Mouse (Mus musculus) macrophage (primary cell): ENCODE results near the gene Emc9. TPM values are rescaled to one million over a fixed set of nuclear protein-coding genes. Genes with fewer than 3 reads are reported as not detected.
A peak's percentile ranks its signal among the peaks of the same experiment; 100 is the strongest.

Source experiments
- H3K27ac ChIP-seq: fragments of 350-480 bp; formaldehyde crosslinking; 2 replicates; pipeline ENCODE4 v1.9.0; 2021
- H3K36me3 ChIP-seq: fragments of 350-480 bp; formaldehyde crosslinking; 2 replicates; pipeline ENCODE4 v1.9.0; 2021; ENCODE audit errors: inconsistent target
- H3K4me3 ChIP-seq: fragments of 350-480 bp; formaldehyde crosslinking; 2 replicates; pipeline ENCODE4 v1.9.0; 2021; ENCODE audit errors: inconsistent target
- H3K79me2 ChIP-seq: fragments of 350-480 bp; formaldehyde crosslinking; 2 replicates; pipeline ENCODE4 v1.9.0; 2021; ENCODE audit errors: inconsistent target
- WGBS: methylation state at CpG from one replicate; pipeline ENCODE4 v1.1.7; 2026; ENCODE audit warnings: inconsistent platforms; ENCODE audit not compliant: missing documents; 5-methylcytosine and 5-hydroxymethylcytosine counted together
- polyA plus RNA-seq: library from polyadenylated mRNA; stranded (reverse); fragments of 250-400 nt; gene quantifications from 3 replicates; pipeline ENCODE4 v1.2.4, GENCODE M21; 2018; ENCODE audit warnings: inconsistent platforms
- total RNA-seq, 78 experiments: library from RNA; depleted of rRNA; stranded (reverse); fragments of 250-400 nt; gene quantifications; 1 replicate in 9 of 78; 2 replicates in 24 of 78; 3 replicates in 43 of 78; 4 replicates in 2 of 78; pipeline ENCODE4 v1.2.4; 2018; ENCODE audit warnings: inconsistent platforms in 56 of 78

Emc9 gene
- total RNA-seq (2018; cell fraction: chromatin; rRNA removed): 10 to 100 TPM in 18 of 26 experiments, 1 to 10 TPM in 8; 7.2 to 51.2 (median 15.6) TPM
- 10 to 100 TPM; 11.2 to 26.1 (median 17.0) TPM for total RNA-seq (2018; cell fraction: cytosol; rRNA removed)
- 10 to 100 TPM in 20 of 26 experiments, 1 to 10 TPM in 6; 7.9 to 36.5 (median 15.7) TPM for total RNA-seq (2018; cell fraction: nucleus; rRNA removed)
- polyA plus RNA-seq: 11.9 to 22.1 TPM (median 17.9 TPM) in 3 replicates

DNA sequence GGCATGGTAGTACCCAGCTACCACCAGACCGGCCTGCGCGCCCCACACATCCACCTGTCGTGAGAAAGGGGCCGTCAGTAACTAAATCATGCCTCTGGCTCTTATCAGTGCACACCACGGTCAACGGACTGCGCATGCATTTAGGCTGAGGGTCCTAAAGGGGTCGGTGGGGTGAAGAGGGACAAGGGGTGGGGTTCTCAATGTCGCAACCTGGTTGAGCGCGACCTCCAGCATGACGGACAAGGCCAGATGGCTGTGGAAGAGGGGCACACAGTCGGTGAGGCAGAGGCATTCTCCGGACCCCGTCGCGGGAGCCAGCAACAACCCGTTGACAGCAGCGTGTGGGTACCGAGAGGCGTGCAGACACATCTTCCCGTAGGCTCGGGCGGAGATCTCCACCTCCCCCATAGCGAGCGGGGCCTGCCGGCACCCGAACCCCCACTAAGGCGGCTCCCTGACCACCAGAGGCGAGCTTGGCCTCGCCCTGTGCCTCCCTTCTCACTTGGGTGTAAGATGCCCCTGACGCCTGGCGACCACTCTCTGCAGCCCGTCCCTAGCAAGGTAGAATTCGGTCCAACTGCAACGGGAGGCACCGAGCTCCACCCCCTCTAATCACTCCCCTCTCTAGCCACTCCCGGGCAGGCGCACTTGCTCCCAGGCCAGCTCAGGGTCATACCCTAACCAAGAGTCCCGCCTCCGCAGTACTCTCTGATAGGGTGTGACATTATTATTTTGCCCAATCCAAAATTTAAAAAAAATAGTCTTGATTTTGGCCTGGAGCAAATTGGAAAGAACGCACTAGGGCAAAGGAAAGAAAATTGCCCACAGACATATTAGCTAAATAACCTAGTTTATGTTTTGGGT is at the start of gene Emc9:
Emc9 (minus strand) TSS at position 601 of the 864 bp plus-strand sequence.
- Histone ChIP-seq H3K36me3 (peaks cover 42% of the 10 kb centered on the region), H3K79me2 (peaks cover 31% of the 10 kb centered on the region), H3K4me3 (peak within 1 kb of the TSS; percentile 70), H3K27ac (peak within 1 kb of the TSS; percentile 43)
- 12% methylated on average over 41 of the region's 43 CpGs for WGBS

DNA sequence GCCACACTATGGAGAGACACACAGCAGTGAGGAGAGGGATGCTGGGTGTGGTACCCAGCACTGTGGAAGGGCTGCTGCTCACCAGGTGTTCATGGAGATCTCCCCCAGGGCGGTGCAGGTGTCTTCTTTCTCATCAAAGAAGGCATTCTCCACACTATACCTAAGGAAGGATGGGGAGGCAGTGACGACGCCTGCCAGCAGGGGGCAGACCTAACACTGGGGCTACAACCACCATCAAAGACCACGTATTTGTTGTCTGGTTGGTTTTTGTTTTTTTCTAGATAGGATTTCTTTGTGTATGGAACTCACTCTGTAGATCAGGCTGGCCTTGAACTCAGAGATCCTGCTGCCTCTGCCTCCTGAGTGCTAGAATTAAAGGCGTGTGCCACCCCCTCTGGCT is 44.2 kb upstream of the Emc9 start:
- Histone ChIP-seq H3K27ac (no peak overlapping the region), H3K4me3 (no peak overlapping the region), H3K79me2 (no peaks in the 10 kb centered on the region), H3K36me3 (peaks cover 67% of the 10 kb centered on the region; the same call in 1 of the 2 replicates)
- WGBS: 62% methylated on average over 4 of the region's 5 CpGs

DNA sequence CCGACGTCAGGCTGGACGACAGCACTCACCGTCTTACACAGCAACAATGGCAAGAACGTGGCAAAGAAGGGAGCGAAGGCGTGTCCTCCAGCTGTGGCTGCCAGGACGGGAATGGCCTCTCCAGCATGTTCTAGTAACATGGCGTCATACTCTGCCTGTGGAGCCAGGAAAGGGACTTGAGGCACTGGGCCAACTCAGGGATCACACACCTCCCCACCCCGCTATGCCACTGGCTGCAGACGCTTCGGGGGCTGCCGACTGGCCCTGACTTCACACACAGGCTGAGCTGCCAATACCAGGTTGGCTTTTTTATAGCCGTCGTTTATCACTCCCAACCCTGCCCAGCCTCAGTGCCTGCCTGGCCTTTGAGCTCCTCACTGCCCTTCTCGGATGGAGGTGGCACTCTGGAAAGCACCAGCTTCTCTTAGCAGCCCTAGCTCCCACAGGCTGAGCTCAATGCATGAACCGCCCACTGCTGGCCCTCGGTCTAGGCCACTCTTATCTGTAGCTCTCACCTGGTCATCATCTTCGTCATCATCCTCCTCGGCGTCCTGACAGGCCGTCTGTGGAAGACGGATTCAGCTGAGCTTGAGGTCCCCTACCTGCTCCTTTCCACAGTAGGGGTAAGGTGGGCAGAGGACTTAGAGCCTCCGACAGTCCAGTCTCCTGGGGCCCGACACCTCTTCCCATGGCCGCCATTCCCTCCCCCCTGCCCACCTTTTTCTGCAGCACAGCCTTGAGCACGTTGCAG is 43.1 kb upstream of the Emc9 start:
- H3K36me3 ChIP-seq: peaks cover 61% of the 10 kb centered on the region; the same call in 1 of the 2 replicates

DNA sequence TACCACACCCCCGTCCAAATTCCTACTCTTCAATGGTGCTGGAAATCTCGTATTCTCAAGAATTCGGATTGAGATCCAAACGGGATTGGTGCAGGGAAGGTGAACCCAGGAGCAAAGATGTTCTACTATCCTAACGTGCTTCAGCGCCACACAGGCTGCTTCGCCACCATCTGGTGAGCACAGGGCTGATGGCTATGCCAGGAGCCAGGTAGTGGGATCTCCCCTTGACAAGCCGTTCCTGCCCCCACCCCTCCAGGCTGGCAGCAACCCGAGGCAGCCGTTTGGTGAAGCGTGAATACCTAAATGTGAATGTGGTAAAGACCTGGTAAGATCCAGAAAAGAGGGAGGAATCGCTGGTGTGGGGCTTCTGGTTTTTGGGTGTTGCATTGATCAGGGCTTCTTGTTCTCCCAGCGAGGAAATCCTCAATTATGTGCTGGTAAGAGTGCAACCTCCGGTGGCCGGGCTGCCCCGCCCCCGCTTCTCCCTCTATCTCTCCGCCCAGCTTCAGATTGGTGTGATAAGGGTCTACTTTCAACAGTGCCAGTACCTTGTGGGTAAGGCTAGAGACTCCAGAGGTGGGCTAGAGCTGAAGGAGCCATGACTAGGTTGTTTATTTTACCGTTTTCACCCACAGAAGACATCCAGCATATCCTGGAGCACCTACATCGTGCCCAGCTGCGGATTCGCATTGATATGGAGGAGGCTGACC is 33.5 kb upstream of the Emc9 start:
- Histone ChIP-seq H3K36me3 (no peaks in the 10 kb centered on the region), H3K27ac (no peak overlapping the region), H3K79me2 (no peaks in the 10 kb centered on the region), H3K4me3 (no peak overlapping the region)
- WGBS: 15% methylated on average over 21 of the region's 22 CpGs

More for the DNA sequence above, 43.1 kb upstream of the Emc9 start:
- H3K4me3 ChIP-seq: no peak overlapping the region
- no peak overlapping the region for H3K27ac ChIP-seq
- 96% methylated on average over 27 of the region's 27 CpGs for WGBS
- no peaks in the 10 kb centered on the region for H3K79me2 ChIP-seq

DNA sequence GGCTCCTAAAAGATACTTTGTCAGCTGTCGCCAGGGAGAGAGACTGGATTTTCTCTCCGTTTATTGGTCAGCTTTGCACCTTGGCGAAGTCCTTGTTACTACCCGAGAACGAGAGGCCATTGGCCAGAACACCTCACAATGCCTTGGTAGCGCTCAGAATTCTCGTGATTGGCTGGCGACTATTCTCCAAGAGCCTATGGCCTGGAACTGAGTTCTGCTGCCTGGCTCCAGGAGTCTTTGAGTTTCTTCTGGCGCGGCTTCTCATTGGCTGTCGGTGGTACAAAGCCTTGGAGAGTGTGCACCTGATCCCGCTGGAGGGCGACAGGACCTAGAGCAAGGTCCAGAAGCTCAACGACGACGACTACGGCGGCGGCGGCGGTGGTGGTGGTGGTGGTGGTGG is 32.7 kb upstream of the Emc9 start, which contains the start of gene Rec8:
Rec8 (plus strand) TSS at position 216 of the 400 bp plus-strand sequence.
- Histone ChIP-seq H3K79me2 (no peaks in the 10 kb centered on the region), H3K36me3 (no peaks in the 10 kb centered on the region), H3K27ac (no peak within 1 kb of the TSS), H3K4me3 (no peak within 1 kb of the TSS)
- 48% methylated on average over 14 of the region's 21 CpGs for WGBS

DNA sequence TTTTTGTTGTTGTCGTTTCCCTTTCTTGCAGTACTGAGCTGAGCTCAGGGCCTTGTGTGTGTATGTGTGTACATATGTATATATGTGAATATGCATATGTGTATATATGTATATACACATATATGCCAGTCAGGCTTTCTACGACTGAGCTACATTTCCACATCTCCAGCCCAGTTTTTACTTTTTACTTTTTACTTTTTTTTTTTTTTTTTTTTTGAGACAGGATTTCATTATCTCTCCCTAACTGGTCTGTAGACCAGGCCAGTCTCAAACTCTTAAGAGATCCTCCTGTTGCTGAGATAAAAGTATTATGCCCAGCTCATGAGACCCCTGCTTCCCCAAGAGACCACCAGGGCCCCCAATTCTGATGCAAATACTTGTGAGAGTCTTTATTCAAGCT is 31.7 kb upstream of the Emc9 start:
- H3K36me3 ChIP-seq: no peaks in the 10 kb centered on the region
- H3K4me3 ChIP-seq: no peak overlapping the region
- no peaks in the 10 kb centered on the region for H3K79me2 ChIP-seq
- H3K27ac ChIP-seq: no peak overlapping the region
- WGBS: 93% methylated on average over 2 of the region's 2 CpGs

DNA sequence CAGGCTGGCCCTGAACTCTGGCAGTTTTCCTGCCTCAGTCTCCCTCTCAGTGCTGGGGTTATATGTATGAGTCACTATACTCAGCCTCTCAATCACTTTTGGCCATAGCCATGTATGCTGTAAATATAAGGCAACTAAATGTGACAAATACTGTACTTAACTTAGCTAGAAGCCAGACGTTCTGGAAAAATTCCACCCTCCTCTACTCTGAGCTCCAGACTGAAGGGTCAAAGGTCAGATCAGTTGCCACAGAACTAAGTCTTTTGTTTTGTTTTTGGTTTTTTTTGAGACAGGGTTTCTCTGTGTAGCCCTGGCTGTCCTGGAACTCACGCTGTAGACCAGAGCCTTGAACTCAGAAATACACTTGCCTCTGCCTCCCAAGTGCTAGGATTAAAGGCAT is 30.8 kb upstream of the Emc9 start:
- no peak overlapping the region for H3K4me3 ChIP-seq
- WGBS: 86% methylated on average over 2 of the region's 2 CpGs
- H3K27ac ChIP-seq: no peak overlapping the region
- H3K36me3 ChIP-seq: no peaks in the 10 kb centered on the region
- H3K79me2 ChIP-seq: no peaks in the 10 kb centered on the region

DNA sequence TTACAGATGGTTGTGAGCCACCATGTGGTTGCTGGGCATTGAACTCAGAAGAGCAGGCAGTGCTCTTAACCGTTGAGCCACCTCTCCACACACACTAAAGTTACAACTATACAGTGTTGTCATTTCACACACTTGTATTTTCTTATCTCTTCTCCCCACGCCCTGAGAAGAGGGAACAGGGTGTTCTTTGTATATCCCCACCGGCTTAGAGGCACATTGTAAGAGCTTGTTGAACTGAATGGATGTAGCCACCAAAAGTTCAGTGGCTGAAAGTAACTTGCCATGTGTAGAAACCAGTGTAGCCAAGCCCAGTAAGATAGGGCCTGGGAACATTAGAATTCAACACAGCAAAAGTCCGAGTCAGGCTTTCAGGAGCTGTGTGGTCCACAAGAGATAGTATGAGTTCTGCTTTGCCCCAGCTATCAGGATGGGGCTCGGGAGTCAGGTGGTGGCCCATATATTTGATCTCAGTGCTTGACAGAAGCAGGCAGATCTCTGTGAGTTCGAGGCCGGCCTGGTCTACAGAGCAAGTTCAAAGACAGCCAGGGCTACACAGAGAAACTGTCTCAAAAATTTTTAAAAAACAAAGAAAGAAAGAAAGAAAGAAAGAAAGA is 29.6 kb upstream of the Emc9 start:
- no peak overlapping the region for H3K4me3 ChIP-seq
- no peaks in the 10 kb centered on the region for H3K79me2 ChIP-seq
- 93% methylated on average over 7 of the region's 7 CpGs for WGBS
- H3K36me3 ChIP-seq: peaks cover 2% of the 10 kb centered on the region; the same call in 1 of the 2 replicates
- no peak overlapping the region for H3K27ac ChIP-seq

DNA sequence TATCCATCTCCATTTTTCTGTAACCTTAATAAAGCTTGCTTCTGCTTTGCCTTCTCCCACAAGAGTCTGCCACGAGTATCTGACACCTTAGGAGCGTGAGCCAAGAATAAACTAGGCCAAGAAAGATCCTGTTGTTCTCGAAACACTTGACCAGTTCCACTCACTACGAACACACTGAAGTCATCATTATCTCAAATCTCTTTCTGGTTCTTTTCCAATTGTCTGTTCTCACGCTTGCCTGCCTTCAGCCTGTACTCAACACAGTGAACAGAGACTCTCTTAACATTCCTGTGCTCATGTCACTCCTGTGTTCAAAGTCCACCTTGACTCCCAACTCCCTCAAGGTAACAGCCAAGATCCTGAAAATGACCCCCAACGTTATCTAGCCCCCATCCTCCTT is 28.2 kb upstream of the Emc9 start:
- H3K27ac ChIP-seq: no peak overlapping the region
- peaks cover 15% of the 10 kb centered on the region for H3K36me3 ChIP-seq
- WGBS: 79% methylated on average over 6 of the region's 6 CpGs

DNA sequence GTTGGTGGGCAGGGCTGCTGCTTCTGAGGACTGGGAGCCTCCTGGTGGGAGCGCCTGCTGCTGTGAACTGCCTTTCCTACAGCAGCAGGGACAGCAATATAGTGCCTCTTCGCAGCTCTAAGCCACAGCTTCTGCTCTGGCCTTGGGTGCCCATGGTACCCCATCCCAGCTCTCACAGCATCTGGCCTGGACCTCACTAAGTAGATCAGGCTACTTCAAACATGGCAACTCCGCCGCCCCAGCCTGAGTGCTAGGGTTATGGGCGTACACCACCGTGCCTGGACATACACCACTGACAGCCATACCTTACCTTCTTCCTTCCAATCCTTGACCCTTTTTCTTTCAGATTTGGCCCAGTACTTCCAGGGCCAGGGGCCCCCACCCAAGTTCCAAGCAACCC is 23.2 kb upstream of the Emc9 start:
- Histone ChIP-seq H3K27ac (no peak overlapping the region), H3K79me2 (peaks cover 39% of the 10 kb centered on the region), H3K36me3 (peaks cover 40% of the 10 kb centered on the region), H3K4me3 (no peak overlapping the region)
- WGBS: 85% methylated on average over 6 of the region's 6 CpGs

More for the DNA sequence above, 28.2 kb upstream of the Emc9 start:
- Histone ChIP-seq H3K4me3 (no peak overlapping the region), H3K79me2 (no peaks in the 10 kb centered on the region)

DNA sequence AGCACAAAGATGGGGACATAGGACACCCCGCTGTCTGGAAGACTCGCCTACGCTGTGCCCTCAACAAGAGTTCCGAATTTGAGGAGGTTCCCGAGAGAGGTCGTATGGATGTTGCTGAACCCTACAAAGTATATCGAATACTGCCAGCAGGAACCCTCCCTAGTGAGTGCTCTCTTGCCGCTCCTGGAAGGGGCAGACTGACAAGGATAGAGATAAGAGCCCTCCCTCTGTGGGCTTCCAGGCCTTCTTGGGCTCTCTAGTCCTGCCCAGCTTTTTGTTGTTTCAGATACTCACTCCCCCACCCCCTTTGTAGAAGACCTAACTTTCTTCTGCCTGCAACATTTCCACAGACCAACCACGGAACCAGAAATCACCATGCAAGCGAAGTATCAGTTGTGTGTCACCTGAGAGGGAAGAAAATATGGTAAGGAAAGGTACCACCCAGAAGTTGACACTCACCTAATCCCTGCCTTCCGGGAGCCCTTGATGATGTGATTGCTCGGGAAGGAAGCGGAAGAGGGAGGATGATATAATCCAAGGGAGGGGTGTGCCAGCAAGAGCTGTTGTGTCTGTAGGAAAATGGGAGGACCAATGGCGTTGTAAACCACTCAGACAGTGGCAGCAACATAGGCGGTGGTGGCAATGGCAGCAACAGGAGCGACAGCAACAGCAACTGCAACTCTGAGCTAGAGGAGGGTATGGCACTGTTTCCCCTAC is 20.8 kb upstream of the Emc9 start:
- peaks cover 63% of the 10 kb centered on the region for H3K79me2 ChIP-seq
- no peak overlapping the region for H3K27ac ChIP-seq
- H3K36me3 ChIP-seq: peaks cover 54% of the 10 kb centered on the region
- WGBS: 91% methylated on average over 16 of the region's 16 CpGs
- no peak overlapping the region for H3K4me3 ChIP-seq

DNA sequence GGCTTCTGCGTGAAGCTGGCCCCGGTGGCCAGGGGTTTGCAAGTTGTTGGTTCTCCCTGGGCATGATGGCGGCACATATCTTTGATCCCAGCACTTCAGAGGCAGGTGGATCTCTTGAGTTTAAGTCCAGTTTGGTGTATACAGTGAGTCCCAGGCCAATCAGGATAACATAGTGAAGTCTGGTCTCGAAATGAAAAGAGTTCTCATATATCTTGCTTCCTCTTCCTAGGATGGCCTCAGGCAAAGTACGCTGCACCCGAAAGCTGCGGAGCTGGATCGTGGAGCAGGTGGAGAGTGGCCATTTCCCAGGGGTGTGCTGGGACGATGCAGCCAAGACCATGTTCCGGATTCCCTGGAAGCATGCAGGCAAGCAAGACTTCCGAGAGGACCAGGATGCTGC is 19.7 kb upstream of the Emc9 start:
- Histone ChIP-seq H3K4me3 (peak overlapping the region; percentile 79), H3K36me3 (peaks cover 64% of the 10 kb centered on the region), H3K79me2 (peaks cover 66% of the 10 kb centered on the region), H3K27ac (peak overlapping the region; percentile 96)
- 36% methylated on average over 11 of the region's 11 CpGs for WGBS
